Mouse (Mus musculus) Patski (cell line): ENCODE results near the gene Gdpgp1. TPM values are rescaled to one million over a fixed set of nuclear protein-coding genes. Genes with fewer than 3 reads are reported as not detected.

Source experiments
- ATAC-seq: fragments of 100-300 bp; one replicate; pipeline ENCODE4 v1.8.0; 2021
- CTCF ChIA-PET: fragments of 350-600 bp; sonication (Branson Sonifier 250); formaldehyde crosslinking; loops from one replicate; lab custom pipeline; 2022; ENCODE audit warnings: inconsistent platforms; lab: Charles Lee
- POLR2A ChIA-PET: fragments of 350-600 bp; sonication (Branson Sonifier 250); formaldehyde crosslinking; loops from one replicate; lab custom pipeline; 2022; ENCODE audit warnings: antibody characterized with exemption, inconsistent platforms; lab: Charles Lee
- DNase-seq: peaks from one replicate; pipeline ENCODE4 v3.0.0-alpha.2; 2011; ENCODE audit warnings: low read depth, low spot score
- H3K27me3 ChIP-seq: fragments of 371-371 bp; one replicate; pipeline ENCODE4 v1.5.1; 2021
- CTCF ChIP-seq: fragments of 100-300 bp; IDR thresholded peaks from one replicate; pipeline ENCODE4 v1.5.1; 2021
- in situ Hi-C: fragments of 300-500 bp; cut with MboI; formaldehyde crosslinking; loops from 3 replicates; pipeline ENCODE4 v1.11.1; 2018; ENCODE audit warnings: low pct_unique_long_range_greater_than_20kb, mixed read lengths
- polyA plus RNA-seq: library from polyadenylated mRNA; unstranded; gene quantifications from one replicate; pipeline ENCODE4 v1.2.3, GENCODE M21; 2021

Gene Gdpgp1
- polyA plus RNA-seq, 1 experiment from 2014 or later = 4.0 TPM

- ChIA-PET CTCF (interaction anchor here (0.7 to 1.9 kb wide), 5 partner anchors 14 to 135 kb away, joined by 3 to 5 read pairs (median 3); partner anchors contain the start of gene Ttll13), POLR2A (interaction anchor here (0.7 to 2.0 kb wide), 2 partner anchors 10 to 107 kb away, joined by 5 read pairs; no protein-coding TSS in a partner anchor)
- DNase-seq (peak; percentile 69), ATAC-seq (peak; percentile 76)
- in situ Hi-C loops = no loop called here
- no peaks in the 10 kb centered on the region for H3K27me3 ChIP-seq
- no peak for TF ChIP-seq CTCF
These were observed 36.5 kb downstream of the Gdpgp1 start, which contains the start of gene Vps33b for GRCm38 (mm10) chr7:80268897-80269750. Vps33b (plus strand) TSS chr7:80269649.

- H3K27me3 ChIP-seq = no peaks in the 10 kb centered on the region
- CTCF ChIA-PET = interaction anchor here (0.7 to 1.9 kb wide), 3 partner anchors 19 to 136 kb away, joined by 3 to 5 read pairs (median 4); no protein-coding TSS in a partner anchor
- POLR2A ChIA-PET = interaction anchor here (0.6 to 2.0 kb wide), 2 partner anchors 9 to 11 kb away, joined by 3 to 5 read pairs; partner anchors contain the start of gene Ngrn
- ATAC-seq (peak; percentile 44), DNase-seq (no peak)
- TF ChIP-seq CTCF = no peak
- in situ Hi-C loops = no loop called here
These were observed 37.1 kb downstream of the Gdpgp1 start for GRCm38 (mm10) chr7:80269751-80270255.

GRCm38 (mm10) chr7:80273456-80273855, 40.8 kb downstream of the Gdpgp1 start:
- ATAC-seq = no peak
- TF ChIP-seq CTCF = no peak
- ChIA-PET CTCF (no interaction called here), POLR2A (no interaction called here)
- DNase-seq = no peak
- in situ Hi-C loops = no loop called here
- no peaks in the 10 kb centered on the region for H3K27me3 ChIP-seq

GRCm38 (mm10) chr7:80276374-80276773, 43.7 kb downstream of the Gdpgp1 start:
- CTCF ChIA-PET = no interaction called here
- in situ Hi-C loops = no loop called here
- POLR2A ChIA-PET = no interaction called here
- DNase-seq = no peak
- no peaks in the 10 kb centered on the region for H3K27me3 ChIP-seq
- TF ChIP-seq CTCF = no peak
- ATAC-seq = no peak

GRCm38 (mm10) chr7:80280032-80280431, 47.4 kb downstream of the Gdpgp1 start:
- ATAC-seq (no peak), DNase-seq (no peak)
- no peaks in the 10 kb centered on the region for H3K27me3 ChIP-seq
- ChIA-PET CTCF (interaction anchor here (1.1 to 2.1 kb wide), 3 partner anchors 20 to 146 kb away, joined by 3 to 4 read pairs (median 4); partner anchors contain the start of gene Hddc3), POLR2A (no interaction called here)
- in situ Hi-C loops = no loop called here
- no peak for TF ChIP-seq CTCF

GRCm38 (mm10) chr7:80280998-80281397, 48.3 kb downstream of the Gdpgp1 start:
- no peak for TF ChIP-seq CTCF
- ChIA-PET POLR2A (no interaction called here), CTCF (interaction anchor here (1.1 to 2.1 kb wide), 4 partner anchors 13 to 146 kb away, joined by 3 to 6 read pairs (median 4); partner anchors contain the start of genes Hddc3 and Prc1)
- ATAC-seq = no peak
- no peaks in the 10 kb centered on the region for H3K27me3 ChIP-seq
- in situ Hi-C loops = no loop called here
- no peak for DNase-seq

GRCm38 (mm10) chr7:80281646-80282045, 49.0 kb downstream of the Gdpgp1 start:
- ChIA-PET CTCF (interaction anchor here (1.2 to 2.1 kb wide), 3 partner anchors 12 to 147 kb away, joined by 4 to 6 read pairs (median 4); partner anchors contain the start of genes Ngrn and Prc1), POLR2A (no interaction called here)
- H3K27me3 ChIP-seq = no peaks in the 10 kb centered on the region
- in situ Hi-C loops = no loop called here
- ATAC-seq (no peak), DNase-seq (no peak)
- TF ChIP-seq CTCF = no peak

- in situ Hi-C loops = no loop called here
These were observed 50.7 kb downstream of the Gdpgp1 start for GRCm38 (mm10) chr7:80283226-80283918.

GRCm38 (mm10) chr7:80284391-80284790, 51.7 kb downstream of the Gdpgp1 start:
- no peak for ATAC-seq
- in situ Hi-C loops = no loop called here
- ChIA-PET CTCF (interaction anchor here (1.3 kb wide), 1 partner anchor 9 kb away, joined by 4 read pairs; the partner anchor contains the start of gene Prc1), POLR2A (no interaction called here)
- DNase-seq = no peak
- TF ChIP-seq CTCF = no peak
- no peaks in the 10 kb centered on the region for H3K27me3 ChIP-seq

More at GRCm38 (mm10) chr7:80283226-80283918, 50.7 kb downstream of the Gdpgp1 start:
- ATAC-seq (no peak), DNase-seq (no peak)
- TF ChIP-seq CTCF = no peak
- H3K27me3 ChIP-seq = no peaks in the 10 kb centered on the region
- CTCF ChIA-PET = interaction anchor here (1.0 kb wide), 1 partner anchor 56 kb away, joined by 3 read pairs; no protein-coding TSS in a partner anchor
- POLR2A ChIA-PET = no interaction called here

- H3K27me3 ChIP-seq = no peaks in the 10 kb centered on the region
- ATAC-seq (no peak), DNase-seq (no peak)
- CTCF ChIA-PET = no interaction called here
- POLR2A ChIA-PET = no interaction called here
- in situ Hi-C loops = no loop called here
- no peak for TF ChIP-seq CTCF
These were observed 53.1 kb downstream of the Gdpgp1 start for GRCm38 (mm10) chr7:80285725-80286124.
